ENCODE assay signal across 20 mouse cellular contexts in genomic region chr2:77925997-77926396, GRCm38 (mm10).
"Had no signal": no experiment of that assay in that cellular context is flagged by ENCODE, and none has a peak within 500 bp of the region (broad histone marks: within the 10 kb centered on the region; RNA-seq: fewer than 3 reads in every experiment).

No protein-coding gene starts in this region.

- H3K9ac ChIP-seq: embryonic facial prominence, embryonic 12.5 days; embryonic facial prominence, embryonic 13.5 days; embryonic facial prominence, embryonic 15.5 days; forebrain, embryonic 12.5 days; forebrain, embryonic 13.5 days; forebrain, embryonic 15.5 days; forebrain, postnatal 0 days had no signal

- H3K4me1 ChIP-seq: embryonic facial prominence, embryonic 10.5 days; embryonic facial prominence, embryonic 12.5 days; embryonic facial prominence, embryonic 13.5 days; embryonic facial prominence, embryonic 15.5 days; forebrain, embryonic 10.5 days; forebrain, embryonic 12.5 days; forebrain, embryonic 13.5 days; forebrain, embryonic 15.5 days; heart, embryonic 10.5 days had no signal

- H3K27ac ChIP-seq: embryonic facial prominence, embryonic 10.5 days; embryonic facial prominence, embryonic 12.5 days; embryonic facial prominence, embryonic 13.5 days; embryonic facial prominence, embryonic 15.5 days; forebrain, embryonic 10.5 days; forebrain, embryonic 12.5 days; forebrain, embryonic 13.5 days; forebrain, embryonic 15.5 days; heart, adult 2 months; heart, embryonic 10.5 days had no signal

- H3K4me3 ChIP-seq: embryonic facial prominence, embryonic 10.5 days; embryonic facial prominence, embryonic 12.5 days; embryonic facial prominence, embryonic 13.5 days; embryonic facial prominence, embryonic 15.5 days; erythroblast, embryonic 14.5 days; forebrain, embryonic 10.5 days; forebrain, embryonic 12.5 days; forebrain, embryonic 13.5 days; forebrain, embryonic 15.5 days; gastrocnemius, adult 2 months; heart, adult 2 months; heart, embryonic 10.5 days had no signal

- H3K9me3 ChIP-seq: embryonic facial prominence, embryonic 10.5 days; embryonic facial prominence, embryonic 12.5 days; embryonic facial prominence, embryonic 13.5 days; embryonic facial prominence, embryonic 15.5 days; forebrain, embryonic 10.5 days; forebrain, embryonic 12.5 days; forebrain, embryonic 13.5 days; forebrain, embryonic 15.5 days; heart, embryonic 10.5 days had no signal

- H3K4me2 ChIP-seq: embryonic facial prominence, embryonic 12.5 days; embryonic facial prominence, embryonic 13.5 days; embryonic facial prominence, embryonic 15.5 days; forebrain, embryonic 12.5 days; forebrain, embryonic 13.5 days; forebrain, embryonic 15.5 days had no signal

- ATAC-seq: forebrain, embryonic 13.5 days; forebrain, embryonic 14.5 days; forebrain, embryonic 15.5 days; forebrain, embryonic 16.5 days; forebrain, postnatal 0 days had no signal

- H3K27me3 ChIP-seq: embryonic facial prominence, embryonic 12.5 days; embryonic facial prominence, embryonic 13.5 days; embryonic facial prominence, embryonic 15.5 days; forebrain, embryonic 12.5 days; forebrain, embryonic 13.5 days; forebrain, embryonic 15.5 days had no signal

- DNase-seq: forebrain, postnatal 0 days; gastrocnemius, postnatal 10 days; gastrocnemius, postnatal 14 days; gastrocnemius, postnatal 25 days; gastrocnemius, postnatal 36 days; heart, adult 18-20 months; heart, adult 2 months had no signal
